Mouse (Mus musculus) retina, adult 2 months (tissue): ENCODE measurements around the gene Mybpc3.

Source experiments
- DNase-seq: peaks from one replicate; pipeline ENCODE4 v3.0.0-alpha.2; 2012; ENCODE audit warnings: low read depth, low spot score

The Mybpc3 gene

DNA sequence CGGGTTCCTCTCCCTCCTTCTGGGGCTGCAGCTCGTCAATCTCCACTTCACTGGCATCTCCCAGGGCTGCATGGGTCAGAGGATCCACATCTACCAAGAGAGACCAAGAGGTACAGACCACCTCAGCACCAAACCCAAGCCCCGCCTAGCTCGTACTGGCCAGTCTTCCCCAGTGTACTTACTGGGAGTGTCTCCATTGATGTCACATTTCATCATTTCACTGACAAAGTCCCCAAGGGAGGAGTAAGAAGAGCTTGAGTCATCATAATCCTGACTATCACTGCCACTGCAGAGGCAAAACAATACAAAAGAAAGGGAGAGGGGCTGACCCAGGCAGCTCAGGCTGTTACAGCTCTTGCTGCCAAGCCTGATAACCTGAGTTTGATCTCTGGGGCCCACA lies 49.7 kb downstream of the Mybpc3 start:
- no peak for DNase-seq

- DNase-seq, result no peak
Observed at GRCm38 (mm10) chr2:91169587-91170322, 51.8 kb downstream of the Mybpc3 start.

GRCm38 (mm10) chr2:91175490-91175889 lies 57.5 kb downstream of the Mybpc3 start:
- DNase-seq, result no peak

DNA sequence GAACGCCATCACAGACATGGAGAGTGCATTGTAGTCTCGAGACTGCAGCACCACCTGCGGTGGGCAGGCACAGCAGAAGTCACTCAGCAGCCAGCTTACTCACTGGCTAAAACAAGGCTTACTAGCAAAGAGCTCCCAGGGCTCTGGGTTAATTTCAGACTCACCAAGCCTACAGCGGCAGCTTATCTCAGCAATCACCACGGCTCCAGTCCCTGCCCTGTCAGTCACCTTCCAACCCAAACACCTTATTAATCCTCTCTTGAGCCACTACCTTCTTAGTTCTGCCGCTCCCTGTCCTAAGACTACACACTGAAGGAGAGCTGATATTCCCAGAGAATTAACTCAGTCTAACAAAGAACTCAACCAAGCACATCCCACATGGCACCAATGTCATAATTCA lies 58.3 kb downstream of the Mybpc3 start:
- DNase-seq, result peak; percentile 75

GRCm38 (mm10) chr2:91179825-91180224 lies 61.9 kb downstream of the Mybpc3 start:
- DNase-seq, result no peak

GRCm38 (mm10) chr2:91180706-91181105 lies 62.8 kb downstream of the Mybpc3 start:
- DNase-seq, result peak; percentile 70

DNA sequence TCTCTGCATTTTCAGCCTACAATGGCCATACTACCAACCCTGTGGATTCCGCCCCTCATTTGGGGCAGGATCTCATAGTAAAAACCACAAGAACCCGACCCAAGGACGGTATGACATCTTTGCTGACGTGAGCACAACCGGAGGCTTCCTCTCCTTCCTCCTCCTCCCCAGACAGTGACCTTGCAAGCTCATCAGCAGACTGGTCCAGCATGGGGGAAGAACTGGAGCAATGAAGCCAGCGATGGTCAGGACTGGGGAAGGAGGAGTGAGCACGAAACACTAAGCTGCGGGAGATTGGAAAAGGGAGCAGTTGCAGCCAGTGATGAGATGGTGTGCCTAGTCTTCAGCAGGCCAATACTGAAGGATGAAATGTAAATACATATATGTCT lies 64.1 kb downstream of the Mybpc3 start:
- DNase-seq, result no peak

GRCm38 (mm10) chr2:91182405-91183147 lies 64.6 kb downstream of the Mybpc3 start:
- no peak for DNase-seq

DNA sequence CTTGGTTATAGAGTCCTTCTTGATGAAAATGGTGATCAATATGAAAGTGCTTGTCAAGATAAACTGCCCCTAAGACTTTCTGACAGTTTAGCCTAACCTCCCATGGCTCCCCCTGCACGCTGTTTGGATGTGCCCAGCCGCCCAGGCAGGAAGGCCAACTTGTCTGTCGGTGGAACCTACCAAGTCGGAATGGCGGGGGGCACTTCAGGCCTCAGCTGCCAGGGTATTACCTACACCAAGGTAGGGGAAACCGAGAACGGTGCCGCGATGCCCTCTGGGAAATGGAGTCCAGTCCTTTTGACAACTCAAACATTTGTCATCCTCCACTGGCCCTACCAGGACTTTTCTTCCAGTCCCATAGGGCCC lies 65.2 kb downstream of the Mybpc3 start:
- DNase-seq, result peak; percentile 99

DNA sequence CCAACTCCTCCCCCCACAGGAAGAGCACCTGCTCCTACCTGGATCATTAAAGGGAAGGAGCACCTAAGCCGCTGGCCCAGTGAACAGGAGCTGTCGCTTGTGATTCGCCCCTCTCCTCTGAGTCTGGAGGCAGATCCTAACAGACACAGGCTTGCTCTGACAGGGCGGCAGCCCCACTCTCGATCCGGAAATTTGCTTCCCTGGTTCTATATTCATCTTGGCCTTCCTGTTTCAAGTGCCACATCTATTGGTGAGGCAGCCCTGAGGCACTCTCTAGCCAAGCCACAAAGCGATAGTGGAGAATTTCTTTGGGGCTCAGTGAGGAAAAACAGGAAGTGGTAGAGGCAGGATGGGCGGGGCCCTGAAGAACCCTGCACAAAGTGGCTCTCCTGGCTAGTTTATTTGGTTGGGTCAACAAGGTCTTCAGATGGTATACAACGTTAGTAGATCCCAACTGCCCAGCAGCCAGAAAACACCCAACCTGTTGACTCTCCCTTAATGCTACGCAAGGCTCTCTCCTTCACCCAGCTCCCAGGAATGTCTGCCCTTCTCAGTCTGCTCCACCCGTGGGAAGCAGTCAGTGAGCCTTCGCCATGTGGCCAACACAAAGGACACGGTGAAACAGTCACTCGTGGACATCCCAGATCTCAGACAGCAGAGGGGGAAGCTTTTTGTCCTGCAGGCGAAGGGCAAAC lies 65.9 kb downstream of the Mybpc3 start, which contains the start of gene Madd:
Gene Madd (minus strand): TSS at position 127 of the 695 bp plus-strand sequence.
- DNase-seq, result no peak
